Mouse (Mus musculus) heart, postnatal 0 days (tissue): ENCODE measurements around the gene Klk1.
"Not testable (repeated sequence)": the region's sequence is repeated elsewhere in the genome, so short reads cannot be mapped to it uniquely, and the experiment has no call there.

Experiments
- CTCF ChIP-seq: IDR thresholded peaks from 2 replicates; pipeline ENCODE4 v1.5.1; 2016; ENCODE audit warnings: antibody characterized with exemption, control low read depth, low read depth
- EP300 ChIP-seq: IDR thresholded peaks from 2 replicates; pipeline ENCODE4 v1.6.1; 2016; ENCODE audit warnings: antibody characterized with exemption, low read depth

DNA sequence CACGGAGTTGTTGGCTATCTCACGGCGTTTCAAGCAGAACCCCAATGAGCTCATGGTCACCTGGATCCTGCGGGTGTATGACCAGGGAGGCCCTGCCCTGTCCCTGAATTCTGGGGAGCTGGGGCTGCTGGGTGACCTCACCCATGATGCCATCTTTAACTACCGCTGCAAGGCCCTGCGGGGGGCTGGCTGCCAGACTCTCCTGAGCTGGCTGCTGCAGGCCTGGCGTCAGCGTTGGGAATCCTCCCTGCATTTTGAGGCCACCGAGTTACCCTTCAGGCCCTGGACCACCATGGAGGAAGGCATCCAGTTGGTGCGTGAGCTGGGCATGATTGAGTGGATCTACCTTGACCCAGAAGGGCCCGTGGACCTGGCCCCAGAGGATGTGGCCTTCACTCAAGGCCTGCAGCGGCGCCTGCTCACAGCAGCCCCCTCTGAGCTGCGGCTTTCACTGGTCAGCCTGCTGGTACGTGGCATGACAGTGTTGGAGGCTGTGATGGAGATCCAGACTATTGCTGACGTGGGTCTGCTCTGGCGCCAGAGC, 25.6 kb downstream of the Klk1 start:
- not testable (repeated sequence) for TF ChIP-seq CTCF, EP300
